Mouse (Mus musculus) cerebellum, postnatal 25 days (tissue): ENCODE results near the gene Elf5.

ENCODE experiments used
- DNase-seq, 2 experiments: peaks; one replicate each; pipeline ENCODE4 v3.0.0; 2021; ENCODE audit warnings: mixed read lengths in 2 of 2

Gene Elf5

GRCm38 (mm10) chr2:103477456-103477855, 66.0 kb downstream of the Elf5 start:
- DNase-seq, result no peak

- DNase-seq, result no peak
Observed at GRCm38 (mm10) chr2:103478326-103478725, 66.8 kb downstream of the Elf5 start.

DNA sequence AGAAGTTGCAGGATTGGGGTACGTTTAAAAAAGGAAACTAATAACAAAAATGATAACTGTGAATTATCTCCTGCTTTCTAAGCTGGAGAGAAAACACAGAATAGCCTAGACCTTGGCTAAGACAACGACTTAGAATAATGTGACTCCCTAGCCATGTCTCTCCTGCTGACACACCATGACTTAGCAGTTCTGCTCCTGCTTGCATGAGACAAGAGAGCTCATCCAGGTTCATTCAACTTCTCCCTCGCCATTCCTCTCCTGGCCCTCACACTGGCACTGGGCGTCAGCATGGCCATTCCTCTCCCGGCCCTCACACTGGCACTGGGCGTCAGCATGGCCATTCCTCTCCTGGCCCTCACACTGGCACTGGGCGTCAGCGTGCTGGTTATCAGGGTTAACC, 68.8 kb downstream of the Elf5 start:
- DNase-seq, result no peak

DNA sequence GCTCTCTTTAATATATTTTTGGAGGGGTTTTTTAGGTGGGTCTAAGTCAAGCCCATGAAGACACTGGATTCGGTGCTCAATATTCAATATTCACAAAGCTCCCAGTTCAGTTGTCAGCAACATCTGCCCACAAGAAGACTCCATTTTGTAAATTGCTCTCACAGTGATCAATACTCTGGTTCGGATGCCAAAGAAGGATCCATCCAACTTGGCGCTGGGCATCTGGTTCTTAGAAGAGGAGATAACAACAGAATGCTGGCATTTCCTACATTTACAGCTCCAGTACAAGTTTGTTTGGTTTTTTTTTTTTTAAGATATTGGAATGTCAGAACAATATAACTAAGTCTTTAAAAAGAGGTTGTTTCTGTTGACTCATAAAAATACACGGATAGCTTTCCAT, 69.4 kb downstream of the Elf5 start:
- DNase-seq, result no peak

GRCm38 (mm10) chr2:103481314-103482231, 70.1 kb downstream of the Elf5 start:
- no peak for DNase-seq

- no peak for DNase-seq
Observed at GRCm38 (mm10) chr2:103483289-103483985, 71.9 kb downstream of the Elf5 start.

DNA sequence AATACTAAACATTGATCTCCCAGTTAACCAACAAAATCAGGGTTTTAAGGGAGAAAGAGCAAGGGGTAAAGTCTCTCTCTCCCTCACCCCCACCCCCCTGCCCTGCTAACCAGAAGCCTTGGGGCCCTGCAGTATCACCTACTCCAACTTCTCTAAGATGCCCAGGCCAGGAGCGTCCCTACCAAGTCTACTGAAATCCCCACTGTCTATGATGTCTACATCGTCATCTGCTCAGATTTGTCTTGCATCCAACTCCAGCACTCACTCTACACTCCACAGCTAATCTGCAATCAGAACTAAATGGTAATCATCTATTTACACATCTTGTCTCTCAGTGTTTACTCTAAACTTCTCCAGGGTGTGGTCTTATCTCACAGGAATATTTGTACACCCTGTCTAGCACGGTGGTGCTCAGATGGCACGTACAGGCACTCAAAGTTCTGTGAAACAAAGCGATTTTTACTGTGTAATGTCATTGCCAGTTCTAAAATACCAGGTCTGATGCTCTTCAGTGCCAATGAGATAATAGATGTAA, 72.6 kb downstream of the Elf5 start:
- DNase-seq, result no peak

- peak; percentile 94 to 97 for DNase-seq
Observed at GRCm38 (mm10) chr2:103484617-103485401, 73.3 kb downstream of the Elf5 start, which contains the start of gene Cat. Cat (minus strand) TSS chr2:103485160.

DNA sequence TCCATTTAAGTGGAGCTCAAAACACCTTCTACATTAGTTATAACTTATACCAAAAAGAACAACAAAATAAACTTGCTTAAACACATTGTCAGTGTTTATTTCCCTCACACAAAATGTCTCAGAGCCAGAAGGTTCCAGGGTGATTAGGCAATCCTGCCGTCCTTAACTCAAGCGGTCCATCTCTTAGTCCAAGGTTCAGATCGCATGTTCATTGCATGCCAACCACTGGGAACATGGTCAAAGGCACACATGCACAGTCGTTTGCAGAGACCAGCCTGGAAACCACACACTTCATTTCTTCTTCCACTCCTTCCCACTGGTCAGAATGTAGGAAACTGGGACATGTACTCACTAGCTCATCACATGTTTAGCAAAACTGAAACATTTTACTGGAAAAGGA, 81.0 kb downstream of the Elf5 start:
- DNase-seq, result no peak

GRCm38 (mm10) chr2:103493827-103494226, 82.3 kb downstream of the Elf5 start:
- no peak for DNase-seq

DNA sequence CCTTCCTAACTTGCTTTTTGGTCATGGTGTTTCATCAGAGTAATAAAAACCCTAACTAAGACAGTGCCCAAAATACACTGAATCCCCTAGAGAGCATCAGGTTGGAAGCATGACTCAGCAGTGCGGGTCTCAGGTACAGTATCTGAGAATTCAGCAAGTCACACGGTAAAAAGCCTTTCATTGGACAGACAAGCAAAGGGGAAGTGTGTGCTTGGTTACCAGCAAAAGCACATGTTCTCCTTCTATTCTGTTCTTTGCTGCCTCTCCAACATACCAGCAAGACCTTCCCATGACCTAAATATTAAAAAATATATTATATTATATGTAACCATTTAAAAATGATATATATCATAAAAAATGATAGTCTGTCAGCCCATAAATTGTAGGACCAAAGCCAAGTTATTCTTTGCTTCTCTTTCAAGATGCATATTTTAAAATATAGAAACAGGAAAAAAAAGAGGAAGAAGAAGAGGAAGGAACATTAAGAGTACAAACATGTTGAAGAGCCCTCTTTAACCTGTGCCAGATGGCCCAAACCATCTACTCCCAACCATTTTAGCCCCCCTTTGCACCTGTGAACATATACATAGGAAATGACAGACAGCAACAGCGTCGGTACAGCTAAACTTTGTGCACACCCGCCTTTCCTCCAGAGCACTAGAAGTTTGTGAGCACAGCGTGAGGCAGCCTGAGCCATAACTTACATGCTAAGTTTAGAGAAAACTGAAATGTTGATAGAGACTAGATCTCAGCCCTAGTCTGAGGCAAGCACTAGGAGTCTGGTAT, 84.3 kb downstream of the Elf5 start:
- DNase-seq, result no peak
